Mouse (Mus musculus) megakaryocyte-erythroid progenitor cell, adult 5 weeks (primary cell): ENCODE data around the gene D230025D16Rik. TPM values are rescaled to one million over a fixed set of nuclear protein-coding genes. Genes with fewer than 3 reads are reported as not detected.

Experiments used
- polyA plus RNA-seq: library from polyadenylated mRNA; stranded (reverse); fragments of >175 nt; gene quantifications from 2 replicates; pipeline ENCODE4 v1.2.3, GENCODE M21; 2012

D230025D16Rik gene
- 5.9 and 6.6 TPM in 2 replicates for polyA plus RNA-seq

DNA sequence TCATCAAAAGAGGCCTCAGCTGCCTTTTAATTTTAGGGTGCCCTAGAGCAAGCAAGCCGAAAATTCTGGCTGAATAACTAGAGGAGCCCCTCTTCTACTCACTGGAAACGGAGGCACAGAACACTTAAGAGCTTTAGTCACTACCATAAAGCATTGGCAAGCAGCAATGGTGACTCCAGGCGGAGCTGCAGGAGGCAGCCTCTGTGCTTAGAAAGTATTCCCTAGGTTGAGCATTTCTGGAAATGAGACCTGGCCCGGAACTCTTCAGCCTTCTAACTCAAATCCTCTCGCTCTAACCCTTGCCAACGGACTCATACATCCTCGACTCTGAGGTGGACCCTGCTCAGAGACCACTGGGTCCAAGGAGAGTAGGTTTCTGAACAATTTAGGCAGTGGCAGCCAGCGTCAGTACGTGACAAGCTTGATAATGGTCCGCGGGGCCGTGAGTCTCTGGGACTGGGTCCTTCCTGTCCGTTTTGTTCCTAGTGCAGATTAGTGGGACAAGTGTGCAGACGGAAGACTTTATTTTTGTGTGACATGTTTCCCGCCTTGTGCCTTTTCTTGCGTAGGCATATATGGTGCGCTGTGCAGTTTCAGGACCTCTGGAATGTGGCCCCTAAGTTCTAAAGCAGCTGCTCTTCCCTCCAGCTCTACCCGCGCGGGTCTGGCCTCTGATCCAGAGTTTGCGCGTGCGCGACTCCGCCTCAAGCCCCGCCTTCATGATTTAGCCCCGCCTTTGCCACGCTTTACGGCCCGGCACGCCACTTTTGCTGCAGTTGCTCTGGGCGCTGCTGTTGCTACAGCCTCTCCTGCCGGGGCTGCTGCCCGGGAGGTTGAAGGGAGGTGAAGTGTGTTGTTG, at the start of gene D230025D16Rik:
D230025D16Rik (plus strand) TSS at position 733 of the 859 bp plus-strand sequence.

DNA sequence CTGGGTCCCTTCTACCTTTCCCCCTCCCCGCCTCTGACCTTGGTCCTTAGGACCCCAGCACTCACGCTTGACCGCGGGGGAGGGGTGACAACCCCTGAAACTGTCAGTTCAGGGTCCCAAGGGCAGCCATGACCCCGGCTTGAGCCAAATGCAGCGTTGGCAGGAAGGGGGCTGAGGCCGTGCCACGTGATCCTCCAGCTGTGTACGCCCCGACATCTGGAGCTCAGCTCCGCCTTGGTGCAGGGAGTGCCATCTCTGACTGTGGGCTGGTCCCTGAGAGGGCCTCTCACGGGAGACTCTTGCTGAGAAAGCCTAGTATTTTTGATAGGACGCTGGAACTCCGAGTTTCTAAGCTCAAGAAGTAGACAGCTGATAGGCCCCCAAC, 30.0 kb downstream of the D230025D16Rik start, which contains the start of gene B3gnt9:
B3gnt9 (minus strand) TSS at position 188 of the 385 bp plus-strand sequence.

DNA sequence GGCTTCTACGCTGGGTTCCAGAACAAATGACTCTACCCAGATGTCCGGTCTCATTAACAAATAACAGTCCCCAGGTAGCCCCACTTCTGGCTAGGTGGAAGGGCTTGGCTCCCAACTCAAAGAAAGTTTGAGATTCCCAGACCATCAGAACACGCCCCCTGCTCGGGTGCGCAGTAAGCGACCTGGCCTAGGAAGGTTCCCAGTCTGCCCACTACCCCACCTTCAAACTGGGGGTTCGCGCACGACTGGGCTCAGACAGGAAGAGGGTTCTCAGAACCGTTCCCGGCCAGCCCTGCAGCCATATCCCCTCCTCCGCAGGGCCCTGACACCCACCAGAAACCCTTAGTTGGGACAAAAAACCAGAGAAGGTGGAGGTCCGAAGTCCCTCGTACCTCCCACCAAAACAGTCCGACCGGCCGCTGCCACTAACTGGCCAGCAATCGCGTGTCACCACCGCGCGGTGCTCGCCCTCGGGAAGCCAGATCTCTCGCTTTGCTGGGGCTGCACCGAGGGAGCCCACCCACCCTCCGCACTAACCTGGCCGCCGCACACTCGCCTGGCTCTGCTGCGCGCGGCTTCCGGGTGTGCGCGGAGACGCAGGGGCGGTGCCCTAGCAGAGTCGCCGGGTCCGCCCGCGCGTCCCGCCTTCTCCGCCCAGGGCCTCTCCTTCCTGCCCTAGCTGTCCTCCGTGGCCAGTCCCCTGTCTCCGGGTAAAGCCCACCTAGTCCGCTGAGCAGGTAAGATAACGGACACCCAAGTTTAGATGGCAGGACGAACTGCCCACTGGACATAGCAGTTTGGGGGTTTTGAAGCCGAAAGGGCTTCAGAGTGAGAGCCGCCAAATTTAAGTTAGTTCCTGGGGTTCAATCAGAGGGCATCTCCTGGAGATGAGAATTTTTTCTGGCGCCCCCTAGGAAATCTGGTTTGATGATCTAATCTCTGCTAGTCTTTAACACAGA, 39.4 kb downstream of the D230025D16Rik start, which contains the start of the genes Tradd and Fbxl8:
Tradd (minus strand) TSS at position 586 of the 959 bp plus-strand sequence.
Fbxl8 (plus strand) TSS at position 625 of the 959 bp plus-strand sequence.

DNA sequence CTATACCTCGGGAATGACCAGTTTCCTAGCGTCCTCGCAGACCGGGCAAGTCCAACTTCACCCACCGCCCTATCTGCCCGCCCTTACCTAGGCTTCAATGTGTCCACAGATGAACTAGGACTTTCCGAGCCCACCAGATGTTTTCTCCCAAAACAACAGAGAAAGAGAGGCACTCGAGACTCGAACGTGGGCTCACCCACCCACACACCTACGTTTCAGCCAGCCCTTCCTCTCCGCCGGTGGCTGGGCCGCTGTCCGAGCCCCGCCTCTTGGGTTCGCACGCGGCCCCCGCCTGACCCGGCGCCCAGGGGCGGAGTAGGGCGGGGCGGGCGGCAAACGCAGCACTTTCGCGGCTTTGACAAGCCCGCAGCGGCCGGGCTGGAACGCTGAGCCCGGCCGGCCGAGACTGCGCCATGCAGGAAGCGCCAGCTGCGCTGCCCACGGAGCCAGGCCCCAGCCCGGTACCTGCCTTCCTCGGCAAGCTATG, 44.6 kb downstream of the D230025D16Rik start, which contains the start of gene Hsf4:
Hsf4 (plus strand) TSS at position 341 of the 487 bp plus-strand sequence.

DNA sequence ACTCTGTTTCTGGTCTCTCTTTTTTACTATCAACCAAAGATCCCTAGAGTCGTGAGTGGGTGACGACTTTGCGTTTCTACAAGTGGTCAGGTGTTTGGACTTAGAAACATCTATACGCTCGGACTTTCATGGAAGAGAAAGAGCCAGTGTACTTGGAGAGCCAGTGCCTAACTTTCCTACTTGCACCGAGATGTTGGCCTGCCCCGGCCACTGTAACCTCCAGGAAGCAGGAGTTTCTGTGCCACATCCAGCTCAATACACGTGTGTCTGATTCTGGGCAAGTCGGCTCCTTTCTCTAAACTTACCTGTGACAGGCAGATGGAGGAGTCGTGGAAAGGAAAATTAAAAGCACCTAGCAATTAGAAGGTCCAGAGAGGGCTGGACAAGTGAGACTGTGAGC, 50.9 kb downstream of the D230025D16Rik start, which contains the start of gene Nol3:
Nol3 (plus strand) TSS at position 301 of the 400 bp plus-strand sequence.

DNA sequence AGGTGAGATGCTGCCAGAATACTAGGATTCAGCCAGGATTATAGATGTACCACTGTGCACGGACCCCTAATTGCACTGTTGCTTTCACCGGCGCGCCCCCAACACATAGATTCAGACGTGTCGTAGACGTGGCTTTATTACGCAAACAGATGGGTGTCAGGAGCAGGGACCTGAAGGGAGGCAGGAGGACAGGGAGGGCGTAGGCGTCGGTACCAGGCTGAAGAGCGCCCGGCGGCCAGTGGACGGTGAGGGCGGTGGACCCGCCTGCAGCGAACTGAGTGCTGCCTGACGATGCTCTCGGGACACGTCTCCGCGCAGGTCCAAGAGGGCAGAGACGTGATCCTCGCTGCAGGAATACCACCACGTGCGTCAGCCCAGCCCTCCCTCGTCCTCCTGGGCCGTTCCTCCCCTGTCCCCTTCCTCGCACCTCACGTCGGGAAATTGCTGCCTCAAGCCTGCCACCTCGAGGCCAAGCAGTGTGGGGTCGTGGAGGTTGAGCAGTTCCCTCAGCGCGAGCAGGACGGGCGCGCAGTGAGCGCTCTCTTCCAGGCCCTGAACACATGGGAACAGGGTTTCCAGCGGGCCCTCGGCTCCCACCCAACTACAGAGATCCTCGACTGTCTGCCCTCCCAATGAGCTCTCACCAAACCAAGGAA, 65.0 kb downstream of the D230025D16Rik start, which contains the start of gene 4931428F04Rik:
4931428F04Rik (minus strand) TSS at position 60 of the 656 bp plus-strand sequence.

DNA sequence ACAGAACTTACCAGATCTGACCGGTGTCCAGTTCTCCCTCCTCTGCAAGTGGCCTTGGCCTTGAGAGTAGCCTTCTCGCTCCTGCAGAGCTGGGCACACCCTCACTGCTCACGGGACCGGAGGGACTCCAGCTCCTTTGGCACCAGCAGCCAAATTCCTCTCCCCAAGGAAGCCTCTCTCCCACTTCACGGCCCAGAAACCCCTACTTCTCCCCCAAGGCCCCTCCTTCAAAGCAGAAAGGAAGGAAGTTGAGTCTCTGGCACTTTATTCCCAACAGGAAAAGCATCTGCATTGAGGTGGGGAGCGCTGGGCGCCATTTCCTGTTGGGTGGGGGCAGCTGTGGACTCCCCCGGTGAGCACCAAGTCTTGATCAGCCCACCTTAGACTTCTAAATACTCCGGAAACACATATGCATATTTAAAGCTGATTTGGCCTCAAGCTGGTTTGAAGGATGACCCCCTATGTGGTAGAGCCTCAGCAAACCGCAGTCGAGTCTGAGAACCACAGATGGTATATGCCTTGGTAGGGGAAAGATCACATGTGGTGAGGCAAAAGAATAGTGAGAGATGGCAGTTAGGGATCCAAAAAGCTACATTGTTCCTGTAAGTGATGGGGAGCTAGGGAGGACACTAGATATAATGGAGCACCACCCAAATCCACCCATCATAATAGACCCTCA, 71.1 kb downstream of the D230025D16Rik start, which contains the start of gene Exoc3l:
Exoc3l (minus strand) TSS at position 207 of the 679 bp plus-strand sequence.

DNA sequence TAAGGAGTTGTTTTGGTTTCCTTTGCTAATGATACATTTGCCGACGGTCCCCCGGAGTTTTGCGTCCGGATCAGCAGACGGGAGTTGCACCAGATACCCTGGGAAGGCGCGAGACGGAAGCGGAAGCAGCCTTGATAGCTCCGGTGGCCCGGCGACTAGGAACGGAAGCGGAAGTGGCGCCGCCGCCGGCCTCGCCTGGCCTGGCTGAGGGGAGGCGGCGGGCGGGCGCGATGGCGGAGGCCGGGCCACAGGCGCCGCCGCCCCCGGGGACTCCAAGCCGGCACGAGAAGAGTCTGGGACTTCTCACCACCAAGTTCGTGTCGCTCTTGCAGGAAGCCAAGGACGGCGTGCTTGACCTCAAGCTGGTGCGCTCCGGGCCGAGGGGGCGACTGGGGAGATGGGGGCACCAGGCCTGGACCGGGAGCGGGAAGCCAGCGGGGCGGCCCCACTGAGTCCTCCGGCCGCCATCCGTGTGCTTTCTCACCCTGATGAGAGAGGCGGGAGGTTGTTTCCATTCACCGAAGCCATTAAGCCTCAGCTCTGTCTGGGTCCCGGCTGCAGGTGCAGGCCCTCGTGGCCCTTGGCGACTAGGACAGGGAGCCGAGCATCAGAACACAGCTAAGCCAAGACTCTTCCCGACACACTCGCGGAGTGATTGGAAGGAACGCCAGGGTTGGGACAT, 72.7 kb downstream of the D230025D16Rik start, which contains the start of gene E2f4:
E2f4 (plus strand) TSS at position 153 of the 682 bp plus-strand sequence.

Other genes with a start within 250 kb of the D230025D16Rik start
- not detected in 2 replicates for gene Ces2h, start 224.3 kb upstream of the D230025D16Rik start, polyA plus RNA-seq
- gene Ces3a, start 176.5 kb upstream of the D230025D16Rik start, polyA plus RNA-seq, result not detected in 2 replicates
- gene Ces3b, start 141.4 kb upstream of the D230025D16Rik start, polyA plus RNA-seq, result not detected in 2 replicates
- not detected in 2 replicates for gene Ces4a, start 93.3 kb upstream of the D230025D16Rik start, polyA plus RNA-seq
- gene Cbfb, start 54.5 kb upstream of the D230025D16Rik start, polyA plus RNA-seq, result 37.9 and 39.6 TPM in 2 replicates
- 2.3 and 3.5 TPM in 2 replicates for gene B3gnt9, start 30.0 kb downstream of the D230025D16Rik start, polyA plus RNA-seq
- 29.0 and 32.2 TPM in 2 replicates for gene Tradd, start 39.5 kb downstream of the D230025D16Rik start, polyA plus RNA-seq
- gene Fbxl8, start 39.5 kb downstream of the D230025D16Rik start, polyA plus RNA-seq, result 6.1 and 10.2 TPM in 2 replicates
- gene Hsf4, start 44.7 kb downstream of the D230025D16Rik start, polyA plus RNA-seq, result 0.05 and 0.12 TPM in 2 replicates
- 0.22 TPM in 1 of 2 replicates, not detected in the other for gene Nol3, start 51.0 kb downstream of the D230025D16Rik start, polyA plus RNA-seq
- gene 4931428F04Rik, start 64.7 kb downstream of the D230025D16Rik start, polyA plus RNA-seq, result 3.8 and 4.6 TPM in 2 replicates
- gene Exoc3l, start 71.0 kb downstream of the D230025D16Rik start, polyA plus RNA-seq, result 5.4 and 6.5 TPM in 2 replicates
- 60.7 and 71.9 TPM in 2 replicates for gene E2f4, start 72.5 kb downstream of the D230025D16Rik start, polyA plus RNA-seq
- 1.5 and 2.0 TPM in 2 replicates for gene Elmo3, start 80.5 kb downstream of the D230025D16Rik start, polyA plus RNA-seq
- gene Lrrc29, start 101.1 kb downstream of the D230025D16Rik start, polyA plus RNA-seq, result 1.2 and 1.3 TPM in 2 replicates
- 23.7 and 24.6 TPM in 2 replicates for gene Tmem208, start 101.2 kb downstream of the D230025D16Rik start, polyA plus RNA-seq
- 23.7 and 27.7 TPM in 2 replicates for gene Fhod1, start 122.8 kb downstream of the D230025D16Rik start, polyA plus RNA-seq
- 2.1 and 2.9 TPM in 2 replicates for gene Slc9a5, start 123.7 kb downstream of the D230025D16Rik start, polyA plus RNA-seq
- 0.06 and 0.10 TPM in 2 replicates for gene Plekhg4, start 148.1 kb downstream of the D230025D16Rik start, polyA plus RNA-seq
- not detected in 2 replicates for gene Kctd19, start 188.4 kb downstream of the D230025D16Rik start, polyA plus RNA-seq
- gene Lrrc36, start 188.4 kb downstream of the D230025D16Rik start, polyA plus RNA-seq, result 0.42 and 0.69 TPM in 2 replicates
- gene Tppp3, start 246.4 kb downstream of the D230025D16Rik start, polyA plus RNA-seq, result 1.6 and 2.3 TPM in 2 replicates